Mouse (Mus musculus) liver, embryonic 12.5 days (tissue): ENCODE results near the gene Klrb1f. TPM values are rescaled to one million over a fixed set of nuclear protein-coding genes. Genes with fewer than 3 reads are reported as not detected.

Experiments
- ATAC-seq: fragments of 200-750 bp; cut with Nextera tagmentation; 2 replicates; pipeline ENCODE4 v1.8.0; 2017; ENCODE audit warnings: moderate number of reproducible peaks, mild to moderate bottlenecking, moderate library complexity
- H3K27ac ChIP-seq: fragments of 300-500 bp; sonication (generic); 2 replicates; pipeline ENCODE4 v1.5.1; 2016; ENCODE audit warnings: mild to moderate bottlenecking
- H3K27me3 ChIP-seq: fragments of 300-500 bp; sonication (generic); replicated peaks from 2 replicates; pipeline ENCODE4 v1.6.1; 2016; ENCODE audit warnings: mild to moderate bottlenecking, moderate library complexity
- H3K36me3 ChIP-seq: fragments of 300-500 bp; sonication (generic); 2 replicates; pipeline ENCODE4 v1.6.1; 2016; ENCODE audit warnings: mild to moderate bottlenecking, moderate library complexity
- H3K4me1 ChIP-seq: fragments of 300-500 bp; sonication (generic); 2 replicates; pipeline ENCODE4 v1.6.1; 2016
- H3K4me2 ChIP-seq: fragments of 300-500 bp; sonication (generic); 2 replicates; pipeline ENCODE4 v1.6.1; 2016; ENCODE audit warnings: mild to moderate bottlenecking, moderate library complexity
- H3K4me3 ChIP-seq: fragments of 300-500 bp; sonication (generic); 2 replicates; pipeline ENCODE4 v1.5.1; 2016; ENCODE audit warnings: mild to moderate bottlenecking, moderate library complexity
- H3K9ac ChIP-seq: fragments of 300-500 bp; sonication (generic); 2 replicates; pipeline ENCODE4 v1.6.1; 2016; ENCODE audit warnings: mild to moderate bottlenecking, moderate library complexity
- H3K9me3 ChIP-seq: fragments of 300-500 bp; sonication (generic); replicated peaks from 2 replicates; pipeline ENCODE4 v1.6.1; 2016; ENCODE audit warnings: mild to moderate bottlenecking, moderate library complexity
- WGBS: fragments of 180-500 bp; shearing (Covaris S2); methylation state at CpG from one replicate; pipeline ENCODE4 v1.1.7; 2016; ENCODE audit not compliant: insufficient replicate concordance; 5-methylcytosine and 5-hydroxymethylcytosine counted together
- polyA plus RNA-seq: library from polyadenylated mRNA; unstranded; fragments of >200 nt; fragmentation: Nextera tagmentation; extraction: Ambion mirVana; gene quantifications from 2 replicates; pipeline ENCODE4 v1.2.1, GENCODE M21; 2016

The Klrb1f gene
- polyA plus RNA-seq, 1 experiment from 2014 or later: 0.38 TPM

DNA sequence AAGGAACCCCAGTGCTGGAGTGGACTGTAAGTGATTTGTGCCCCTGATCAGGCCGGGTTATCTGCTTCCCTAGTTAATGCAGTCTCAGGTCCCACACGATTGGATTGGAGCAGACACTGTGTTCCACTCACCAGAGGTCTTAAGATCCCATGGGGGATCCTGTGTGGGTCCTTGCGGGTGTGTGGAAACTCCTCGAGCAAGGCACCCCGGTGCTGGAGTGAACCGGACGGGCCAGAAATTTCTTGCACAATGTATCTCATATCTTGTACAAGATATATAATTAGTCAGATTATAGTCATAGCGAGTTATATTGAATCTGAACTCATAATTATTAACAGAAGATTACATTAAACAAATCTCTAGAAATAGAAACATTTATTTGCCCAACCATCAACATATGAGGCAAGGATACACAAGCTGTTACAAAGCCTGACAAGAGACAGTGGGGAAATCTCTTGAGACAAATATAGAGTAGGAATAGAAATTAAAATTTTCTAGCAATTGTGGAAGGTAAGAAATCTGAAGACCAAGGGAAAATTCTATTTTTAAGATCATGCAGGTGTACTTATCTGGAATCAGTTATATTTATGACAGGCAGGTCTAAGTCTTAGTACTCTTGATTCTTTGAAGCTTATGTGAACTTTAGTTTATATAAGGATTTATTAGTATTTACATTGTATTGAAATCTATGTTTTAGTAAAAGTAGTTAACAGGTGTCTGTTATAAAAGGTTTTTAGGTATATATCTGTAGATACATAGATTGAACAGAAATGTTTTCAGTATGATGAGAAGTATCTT lies 18.1 kb upstream of the Klrb1f start:
- Histone ChIP-seq H3K27ac (no peak overlapping the region), H3K9ac (no peak overlapping the region), H3K4me2 (no peak overlapping the region), H3K4me3 (no peak overlapping the region), H3K27me3 (no peaks in the 10 kb centered on the region), H3K4me1 (no peaks in the 10 kb centered on the region), H3K36me3 (no peaks in the 10 kb centered on the region), H3K9me3 (no peaks in the 10 kb centered on the region)
- no peak for ATAC-seq
- 71% methylated on average over 8 of the region's 8 CpGs for WGBS

DNA sequence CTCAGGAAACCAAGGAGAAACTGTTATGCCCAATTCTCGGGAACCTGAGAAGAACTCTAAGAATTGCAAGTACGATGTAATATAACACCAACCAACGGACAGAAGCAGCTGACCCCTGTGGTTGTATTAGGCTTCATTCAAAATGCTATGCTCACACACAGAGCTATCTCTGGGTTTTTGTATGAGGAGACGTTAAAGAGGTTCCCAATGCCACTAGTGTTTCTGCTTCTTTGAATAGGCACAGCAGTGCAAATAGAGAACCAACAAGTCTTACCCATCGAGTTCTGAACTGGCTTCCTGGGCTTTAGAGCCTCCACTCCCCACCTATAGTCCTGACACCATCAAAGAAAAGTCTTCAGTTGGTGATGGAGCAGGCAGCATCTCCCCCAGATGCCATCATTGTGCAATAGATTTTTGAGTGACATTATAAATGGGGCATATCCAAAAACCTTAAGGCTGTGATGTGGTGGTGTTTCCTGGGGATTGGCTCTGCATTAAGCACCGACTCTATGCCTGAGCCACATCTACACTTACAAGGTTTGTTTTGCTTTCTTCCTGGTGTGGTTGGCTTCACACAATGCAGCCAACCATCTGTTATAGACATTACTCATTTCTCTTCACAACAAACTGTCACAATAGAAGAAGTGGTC lies 15.4 kb upstream of the Klrb1f start:
- 55% methylated on average over 6 of the region's 6 CpGs for WGBS
- Histone ChIP-seq H3K27ac (no peak overlapping the region), H3K4me3 (no peak overlapping the region), H3K27me3 (no peaks in the 10 kb centered on the region), H3K36me3 (no peaks in the 10 kb centered on the region), H3K9ac (no peak overlapping the region), H3K9me3 (no peaks in the 10 kb centered on the region), H3K4me2 (no peak overlapping the region), H3K4me1 (no peaks in the 10 kb centered on the region)
- ATAC-seq: no peak

DNA sequence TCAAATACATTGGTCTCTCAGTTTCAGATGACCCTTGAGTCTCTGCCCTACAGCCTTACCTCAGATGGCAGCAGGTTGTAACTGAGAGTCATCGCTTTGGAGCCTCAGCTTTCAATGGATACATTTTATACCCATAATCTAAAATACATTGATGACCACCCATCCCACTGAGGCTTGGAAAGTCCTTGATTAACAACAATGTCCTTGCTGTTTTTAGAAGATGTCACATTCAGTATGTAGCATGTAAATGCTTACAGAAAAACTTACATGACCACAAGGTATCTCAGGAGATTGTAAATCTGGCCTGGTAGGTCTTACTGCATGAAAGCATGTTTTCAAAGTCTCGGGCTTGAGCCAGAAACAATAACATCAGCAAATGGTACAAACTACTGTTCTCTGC lies 14.7 kb upstream of the Klrb1f start:
- Histone ChIP-seq H3K36me3 (no peaks in the 10 kb centered on the region), H3K9ac (no peak overlapping the region), H3K4me1 (no peaks in the 10 kb centered on the region), H3K4me2 (no peak overlapping the region), H3K4me3 (no peak overlapping the region), H3K9me3 (no peaks in the 10 kb centered on the region), H3K27me3 (no peaks in the 10 kb centered on the region), H3K27ac (no peak overlapping the region)
- ATAC-seq: no peak
- WGBS: 67% methylated on average over 2 of the region's 2 CpGs

DNA sequence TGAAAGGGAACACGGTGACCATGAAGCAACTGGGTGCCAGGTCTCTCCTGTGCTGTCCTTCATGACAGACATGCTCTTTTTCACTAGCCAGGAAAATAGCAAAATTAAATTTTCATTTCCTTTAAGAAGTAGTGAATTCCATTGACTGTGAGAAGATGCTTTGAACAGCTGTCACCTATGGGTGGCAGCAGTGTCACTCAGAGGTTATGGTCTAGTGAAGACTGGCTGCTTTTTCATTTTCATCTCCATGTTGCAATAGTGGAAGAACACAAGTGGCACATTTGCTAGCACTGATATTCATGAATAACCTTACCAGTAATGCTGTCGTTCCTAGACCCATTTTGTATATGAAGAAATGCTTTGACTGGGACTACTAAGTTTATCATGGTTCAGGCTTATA lies 12.3 kb upstream of the Klrb1f start:
- Histone ChIP-seq H3K4me3 (no peak overlapping the region), H3K4me2 (no peak overlapping the region), H3K36me3 (no peaks in the 10 kb centered on the region), H3K27ac (no peak overlapping the region), H3K27me3 (no peaks in the 10 kb centered on the region), H3K9me3 (no peaks in the 10 kb centered on the region), H3K4me1 (no peaks in the 10 kb centered on the region), H3K9ac (no peak overlapping the region)
- WGBS: 52% methylated on average over 2 of the region's 2 CpGs
- no peak for ATAC-seq

DNA sequence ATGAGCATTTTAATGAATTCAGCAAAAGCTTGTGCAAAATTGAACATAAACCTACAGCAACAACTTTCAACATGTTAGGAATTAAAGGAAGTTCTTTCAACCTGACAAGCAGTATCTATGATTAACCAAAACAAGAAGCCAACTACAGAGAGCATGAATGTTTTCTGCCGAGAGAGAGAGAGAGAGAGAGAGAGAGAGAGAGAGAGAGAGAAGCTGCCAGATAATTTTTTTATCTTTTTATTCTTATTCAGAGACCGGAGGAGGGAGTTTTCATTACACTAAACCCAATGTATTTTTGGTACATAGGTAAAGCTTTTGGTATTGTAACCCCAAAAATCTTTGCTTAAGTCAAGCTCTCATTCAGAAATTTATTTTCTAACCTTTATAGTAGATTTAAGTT lies 10.7 kb upstream of the Klrb1f start:
- Histone ChIP-seq H3K9me3 (no peaks in the 10 kb centered on the region), H3K4me2 (no peak overlapping the region), H3K4me1 (no peaks in the 10 kb centered on the region), H3K4me3 (no peak overlapping the region), H3K27ac (no peak overlapping the region), H3K36me3 (no peaks in the 10 kb centered on the region), H3K27me3 (no peaks in the 10 kb centered on the region), H3K9ac (no peak overlapping the region)
- WGBS: 58% methylated on average over 2 of the region's 2 CpGs
- ATAC-seq: no peak

DNA sequence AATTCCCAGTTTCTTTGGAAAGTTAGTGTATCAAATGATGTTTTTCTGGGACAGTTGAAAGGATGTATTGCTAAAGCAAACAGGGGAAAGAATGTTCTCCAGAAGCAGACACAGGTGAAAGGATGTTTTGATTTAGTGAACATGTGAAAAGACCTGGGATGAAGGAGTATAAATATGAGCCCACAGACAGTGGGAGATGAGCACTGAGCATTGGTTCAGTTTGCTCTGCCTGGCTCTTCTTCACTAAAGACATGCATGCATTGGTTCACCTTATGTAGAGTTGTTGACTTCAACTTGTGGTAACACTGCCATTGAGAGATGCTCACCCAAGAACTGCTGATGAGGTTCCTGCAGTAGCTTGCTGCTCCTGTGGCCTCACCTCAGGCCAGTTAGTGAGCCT lies 9.4 kb upstream of the Klrb1f start:
- ATAC-seq: no peak
- Histone ChIP-seq H3K27ac (no peak overlapping the region), H3K4me1 (no peaks in the 10 kb centered on the region), H3K36me3 (no peaks in the 10 kb centered on the region), H3K9me3 (no peaks in the 10 kb centered on the region), H3K9ac (no peak overlapping the region), H3K4me2 (no peak overlapping the region), H3K4me3 (no peak overlapping the region), H3K27me3 (no peaks in the 10 kb centered on the region)

DNA sequence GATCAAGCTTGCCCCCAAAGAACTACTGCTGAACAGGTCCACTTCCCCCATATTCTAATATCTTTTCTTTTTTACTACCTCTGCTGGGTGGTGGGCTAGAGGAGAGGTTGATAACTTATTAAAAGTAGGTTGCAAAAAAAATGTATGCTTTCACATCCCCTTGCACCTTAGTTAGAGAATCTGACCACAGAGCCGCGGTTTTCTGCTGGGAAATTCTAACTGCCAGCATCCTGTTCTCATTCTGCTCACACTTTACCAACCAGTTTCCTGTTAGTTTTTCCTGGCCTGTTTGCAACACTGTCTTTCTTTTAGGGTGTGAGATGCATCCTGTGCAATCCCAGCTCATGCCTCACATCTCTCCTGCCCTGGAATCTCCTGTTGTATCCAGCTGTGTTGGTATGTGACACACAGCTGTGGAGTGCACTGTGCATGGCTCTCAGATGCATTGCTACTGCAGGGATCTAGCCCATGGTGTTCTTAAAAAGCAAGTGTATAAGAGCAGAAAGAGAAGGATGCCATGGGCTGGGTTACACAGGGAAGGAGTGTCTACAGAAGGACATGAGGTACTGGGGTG lies 8.7 kb upstream of the Klrb1f start:
- 0 out of 2 replicates have a peak, but pooled peaks have one; percentile 21 for ATAC-seq
- whole genome bisulfite sequencing: 7% methylated on average over 2 of the region's 2 CpGs
- no peaks in the 10 kb centered on the region for H3K9me3 ChIP-seq
- no peak overlapping the region for H3K9ac ChIP-seq
- no peaks in the 10 kb centered on the region for H3K36me3 ChIP-seq
- no peak overlapping the region for H3K27ac ChIP-seq
- H3K4me2 ChIP-seq: no peak overlapping the region
- no peak overlapping the region for H3K4me3 ChIP-seq
- no peaks in the 10 kb centered on the region for H3K27me3 ChIP-seq
- H3K4me1 ChIP-seq: no peaks in the 10 kb centered on the region

DNA sequence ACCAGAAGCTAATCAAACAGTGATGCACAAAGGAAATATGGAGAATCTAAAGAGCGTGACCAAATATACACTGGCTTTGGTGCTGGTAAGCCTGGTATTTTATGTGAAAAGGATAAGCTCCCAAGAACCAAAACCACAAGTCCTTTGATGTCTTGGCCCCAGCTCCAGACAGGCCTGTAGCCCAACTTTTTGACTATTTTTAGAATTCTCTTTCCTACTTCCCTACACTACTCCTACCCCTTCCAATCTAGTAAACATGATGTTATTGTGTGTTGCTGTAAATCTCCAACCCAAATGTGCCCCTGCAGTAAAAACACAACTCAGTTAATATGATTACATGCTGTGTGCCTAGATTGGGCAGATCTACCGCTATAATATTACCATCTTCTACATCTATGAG lies 4.2 kb upstream of the Klrb1f start:
- Histone ChIP-seq H3K4me1 (no peaks in the 10 kb centered on the region), H3K36me3 (no peaks in the 10 kb centered on the region), H3K9ac (no peak overlapping the region), H3K4me2 (no peak overlapping the region), H3K9me3 (no peaks in the 10 kb centered on the region), H3K27ac (no peak overlapping the region), H3K27me3 (no peaks in the 10 kb centered on the region), H3K4me3 (no peak overlapping the region)
- no peak for ATAC-seq
- 77% methylated on average over 2 of the region's 2 CpGs for WGBS

DNA sequence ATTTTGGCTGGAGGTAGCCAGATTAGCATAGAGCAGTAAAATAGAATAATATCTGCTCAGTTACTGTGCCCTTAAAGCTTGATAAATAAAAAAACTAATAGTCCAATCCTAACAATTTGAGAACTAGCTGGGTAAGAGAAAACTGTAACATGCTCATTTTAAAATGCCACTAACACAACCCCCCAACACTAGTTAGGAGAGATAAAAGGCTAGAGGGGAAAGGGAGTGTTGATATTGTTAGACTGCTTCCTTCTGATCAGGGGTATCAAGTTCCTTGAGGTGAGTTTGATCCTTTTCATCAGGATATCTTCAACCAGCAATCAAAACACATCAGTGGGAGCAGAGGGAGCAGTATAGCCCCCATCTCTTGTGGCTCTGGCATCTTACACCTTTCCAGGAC lies 3.2 kb upstream of the Klrb1f start:
- Histone ChIP-seq H3K27ac (no peak overlapping the region), H3K9ac (no peak overlapping the region), H3K36me3 (no peaks in the 10 kb centered on the region), H3K4me2 (no peak overlapping the region), H3K27me3 (no peaks in the 10 kb centered on the region), H3K9me3 (no peaks in the 10 kb centered on the region), H3K4me3 (no peak overlapping the region), H3K4me1 (no peaks in the 10 kb centered on the region; the same call in 1 of the 2 replicates)
- no peak for ATAC-seq

DNA sequence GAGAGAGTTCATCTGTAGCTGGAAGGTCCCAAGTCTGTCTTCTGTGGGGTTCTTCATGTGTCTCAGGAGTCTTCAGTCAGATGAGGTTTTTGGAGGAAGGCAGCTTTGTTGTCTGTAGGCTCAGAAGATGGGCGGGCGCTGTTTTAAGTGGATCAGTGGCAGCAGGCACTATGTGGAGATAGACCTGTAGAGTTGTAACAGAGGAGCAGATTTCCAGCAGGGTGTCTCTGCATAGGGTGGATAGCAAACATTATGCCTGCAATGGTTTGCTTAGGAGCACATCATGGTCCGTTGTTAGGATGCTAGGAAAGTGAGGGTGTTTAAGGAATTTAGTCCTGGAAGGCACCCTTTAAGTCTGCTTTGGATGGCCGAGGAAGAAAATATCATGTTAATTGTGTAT lies 2.7 kb downstream of the Klrb1f start:
- Histone ChIP-seq H3K9me3 (no peaks in the 10 kb centered on the region), H3K4me1 (peaks cover 11% of the 10 kb centered on the region), H3K4me3 (no peak overlapping the region), H3K4me2 (0 out of 2 replicates have a peak overlapping the region, but pooled peaks have one; percentile 75), H3K9ac (no peak overlapping the region), H3K36me3 (no peaks in the 10 kb centered on the region), H3K27me3 (no peaks in the 10 kb centered on the region), H3K27ac (no peak overlapping the region)
- ATAC-seq: no peak
- 33% methylated on average over 4 of the region's 4 CpGs for WGBS

DNA sequence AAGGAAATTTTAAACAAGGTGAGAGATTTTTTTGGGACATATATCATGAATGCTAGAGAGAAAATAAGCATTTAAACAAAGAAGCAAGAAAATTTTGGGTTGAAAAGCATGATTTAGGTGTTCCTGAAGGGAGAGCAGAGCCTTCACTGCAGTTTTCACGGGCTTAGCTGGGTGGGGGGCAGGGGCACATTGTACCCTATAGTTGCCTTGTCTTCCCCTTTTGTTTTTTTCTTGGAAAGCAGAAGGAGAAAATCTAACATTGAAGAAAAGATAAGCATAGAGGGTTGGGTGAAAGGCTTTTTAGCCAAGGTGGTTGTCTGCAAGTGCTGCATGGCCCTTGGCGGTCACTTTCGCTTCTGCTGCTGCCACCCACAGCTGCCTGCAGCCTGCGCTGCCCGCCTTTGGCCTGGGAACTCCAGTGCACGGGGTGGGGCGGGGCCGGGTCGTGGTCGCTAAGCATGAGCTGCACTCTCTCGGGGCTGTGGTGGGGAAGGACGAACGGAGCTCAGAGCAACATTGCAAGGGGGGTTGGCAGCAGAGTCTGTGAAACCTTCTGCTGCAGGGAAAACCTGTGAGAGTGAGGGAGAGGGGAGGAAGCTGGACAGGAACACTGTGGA lies 3.3 kb downstream of the Klrb1f start:
- 1% methylated on average over 13 of the region's 13 CpGs for WGBS
- H3K27ac ChIP-seq: 0 out of 2 replicates have a peak overlapping the region, but pooled peaks have one; percentile 36
- H3K9ac ChIP-seq: peak overlapping the region; percentile 64
- H3K36me3 ChIP-seq: no peaks in the 10 kb centered on the region
- H3K4me2 ChIP-seq: peak overlapping the region; percentile 75
- H3K4me1 ChIP-seq: peaks cover 11% of the 10 kb centered on the region
- no peaks in the 10 kb centered on the region for H3K27me3 ChIP-seq
- peak overlapping the region; percentile 57 for H3K4me3 ChIP-seq
- ATAC-seq: peak; percentile 90
- H3K9me3 ChIP-seq: no peaks in the 10 kb centered on the region

DNA sequence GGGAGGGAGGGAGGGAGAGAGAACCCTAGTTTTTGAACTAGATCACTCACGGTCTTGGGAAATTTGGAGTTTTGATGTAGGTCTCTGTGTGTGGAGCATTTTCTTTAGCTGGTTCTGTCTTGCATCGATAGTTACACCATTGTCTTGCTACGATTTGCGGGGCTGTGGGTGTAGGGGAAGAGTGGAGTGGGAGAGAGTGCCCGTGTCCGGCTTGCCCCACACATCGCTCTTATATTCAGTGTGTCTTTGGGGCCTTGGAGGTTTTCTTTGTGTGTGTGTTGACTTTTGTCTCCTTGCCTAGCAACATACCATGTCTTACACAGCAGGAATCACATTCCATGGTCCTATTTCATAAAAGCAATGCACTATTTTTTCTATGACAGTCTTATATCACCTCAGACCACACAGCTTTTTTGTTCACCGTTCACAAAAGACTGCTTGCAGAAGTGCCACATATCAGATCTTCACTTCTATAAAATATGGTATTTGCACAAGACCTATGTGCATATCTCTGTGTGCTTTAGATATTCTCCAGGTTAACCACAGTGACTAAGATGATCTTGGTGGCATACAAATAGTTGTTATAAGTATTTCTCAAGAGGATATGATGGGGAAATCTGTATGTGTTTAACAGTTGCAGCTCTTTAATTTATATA lies 4.0 kb downstream of the Klrb1f start:
- Histone ChIP-seq H3K9ac (no peak overlapping the region), H3K9me3 (no peaks in the 10 kb centered on the region), H3K4me1 (peaks cover 11% of the 10 kb centered on the region), H3K4me2 (peak overlapping the region; percentile 75), H3K27ac (no peak overlapping the region), H3K36me3 (no peaks in the 10 kb centered on the region), H3K27me3 (no peaks in the 10 kb centered on the region), H3K4me3 (peak overlapping the region; percentile 33; the same call in 1 of the 2 replicates)
- ATAC-seq: peak; percentile 55
- 6% methylated on average over 8 of the region's 8 CpGs for WGBS
